Mouse (Mus musculus) adrenal gland, adult 8-10 months (tissue): ENCODE data around the gene Mtmr3. TPM values are rescaled to one million over a fixed set of nuclear protein-coding genes. Genes with fewer than 3 reads are reported as not detected.

ENCODE experiments used
- DNase-seq: peaks from one replicate; pipeline ENCODE4 v3.0.0; 2022
- total RNA-seq, 4 experiments: library from RNA; stranded (reverse); gene quantifications; 2 replicates each; pipeline ENCODE4 v1.2.4; 2022

Mtmr3 gene
- total RNA-seq, 4 experiments from 2014 or later: 60.9 to 82.3 (median 74.2) TPM

GRCm38 (mm10) chr11:4518981-4519380, 75.7 kb downstream of the Mtmr3 start:
- no peak for DNase-seq

- no peak for DNase-seq
Measured at GRCm38 (mm10) chr11:4507421-4507820, 87.2 kb downstream of the Mtmr3 start.

GRCm38 (mm10) chr11:4506486-4506885, 88.2 kb downstream of the Mtmr3 start:
- DNase-seq: no peak

GRCm38 (mm10) chr11:4502206-4502605, 92.5 kb downstream of the Mtmr3 start:
- DNase-seq: no peak

GRCm38 (mm10) chr11:4500826-4501225, 93.8 kb downstream of the Mtmr3 start:
- no peak for DNase-seq

- DNase-seq: no peak
Measured at GRCm38 (mm10) chr11:4500261-4500660, 94.4 kb downstream of the Mtmr3 start.

- no peak for DNase-seq
Measured at GRCm38 (mm10) chr11:4499456-4499855, 95.2 kb downstream of the Mtmr3 start.

- no peak for DNase-seq
Measured at GRCm38 (mm10) chr11:4498774-4499173, 95.9 kb downstream of the Mtmr3 start.

GRCm38 (mm10) chr11:4497501-4498118, 97.1 kb downstream of the Mtmr3 start:
- no peak for DNase-seq

GRCm38 (mm10) chr11:4495021-4495540, 99.6 kb downstream of the Mtmr3 start:
- no peak for DNase-seq

GRCm38 (mm10) chr11:4489207-4489606, 105.5 kb downstream of the Mtmr3 start:
- DNase-seq: no peak

- DNase-seq: no peak
Measured at GRCm38 (mm10) chr11:4488798-4489197, 105.9 kb downstream of the Mtmr3 start.

- DNase-seq: no peak
Measured at GRCm38 (mm10) chr11:4488367-4488766, 106.3 kb downstream of the Mtmr3 start.

- DNase-seq: no peak
Measured at GRCm38 (mm10) chr11:4487401-4487965, 107.2 kb downstream of the Mtmr3 start.

GRCm38 (mm10) chr11:4484541-4484940, 110.1 kb downstream of the Mtmr3 start:
- no peak for DNase-seq

GRCm38 (mm10) chr11:4482641-4483040, 112.0 kb downstream of the Mtmr3 start:
- DNase-seq: no peak

- DNase-seq: no peak
Measured at GRCm38 (mm10) chr11:4476184-4476697, 118.4 kb downstream of the Mtmr3 start.

GRCm38 (mm10) chr11:4472464-4473179, 122.0 kb downstream of the Mtmr3 start:
- DNase-seq: no peak

- DNase-seq: no peak
Measured at GRCm38 (mm10) chr11:4471734-4472133, 122.9 kb downstream of the Mtmr3 start.

GRCm38 (mm10) chr11:4471251-4471650, 123.4 kb downstream of the Mtmr3 start:
- no peak for DNase-seq

GRCm38 (mm10) chr11:4469091-4469490, 125.6 kb downstream of the Mtmr3 start:
- DNase-seq: no peak

- DNase-seq: no peak
Measured at GRCm38 (mm10) chr11:4467436-4467835, 127.2 kb downstream of the Mtmr3 start.

GRCm38 (mm10) chr11:4466191-4466590, 128.5 kb downstream of the Mtmr3 start:
- DNase-seq: no peak
